Mouse (Mus musculus) lung, adult 2 months (tissue): ENCODE data around the gene Tmem151a. TPM values are rescaled to one million over a fixed set of nuclear protein-coding genes. Genes with fewer than 3 reads are reported as not detected.
"Not testable (repeated sequence)": the region's sequence is repeated elsewhere in the genome, so short reads cannot be mapped to it uniquely, and the experiment has no call there.

Experiments
- DNase-seq: peaks from one replicate; pipeline ENCODE4 v3.0.0; 2022
- H3K4me1 ChIP-seq: fragments of 200-500 bp; 2 replicates; pipeline ENCODE4 v1.6.1; 2011; ENCODE audit warnings: low read length; ENCODE audit not compliant: control insufficient read depth, insufficient read depth
- H3K4me3 ChIP-seq: fragments of 200-500 bp; replicated peaks from 2 replicates; pipeline ENCODE3; 2011; ENCODE audit warnings: low read depth, mild to moderate bottlenecking, control low read depth, low read length; ENCODE audit errors: extremely low read depth
- CTCF ChIP-seq: fragments of 200-500 bp; IDR thresholded peaks from 2 replicates; pipeline ENCODE4 v1.5.1; 2011; ENCODE audit warnings: mild to moderate bottlenecking, low read length, control low read depth; ENCODE audit not compliant: insufficient read depth
- POLR2A ChIP-seq: fragments of 200-500 bp; IDR thresholded peaks from 2 replicates; pipeline ENCODE4 v1.6.1; 2011; ENCODE audit warnings: low read depth, mild to moderate bottlenecking, control low read depth, low read length, borderline replicate concordance; ENCODE audit errors: extremely low read depth
- WGBS: fragments of 180-500 bp; shearing (Covaris S2); methylation state at CpG from one replicate; pipeline ENCODE4 v1.1.7; 2018; 5-methylcytosine and 5-hydroxymethylcytosine counted together
- polyA plus RNA-seq: library from polyadenylated mRNA; depleted of rRNA; stranded (reverse); fragments of >200 nt; gene quantifications from 2 replicates; pipeline ENCODE4 v1.2.3, GENCODE M21; 2012

Tmem151a gene
- polyA plus RNA-seq, 1 experiment, result 10.7 TPM

DNA sequence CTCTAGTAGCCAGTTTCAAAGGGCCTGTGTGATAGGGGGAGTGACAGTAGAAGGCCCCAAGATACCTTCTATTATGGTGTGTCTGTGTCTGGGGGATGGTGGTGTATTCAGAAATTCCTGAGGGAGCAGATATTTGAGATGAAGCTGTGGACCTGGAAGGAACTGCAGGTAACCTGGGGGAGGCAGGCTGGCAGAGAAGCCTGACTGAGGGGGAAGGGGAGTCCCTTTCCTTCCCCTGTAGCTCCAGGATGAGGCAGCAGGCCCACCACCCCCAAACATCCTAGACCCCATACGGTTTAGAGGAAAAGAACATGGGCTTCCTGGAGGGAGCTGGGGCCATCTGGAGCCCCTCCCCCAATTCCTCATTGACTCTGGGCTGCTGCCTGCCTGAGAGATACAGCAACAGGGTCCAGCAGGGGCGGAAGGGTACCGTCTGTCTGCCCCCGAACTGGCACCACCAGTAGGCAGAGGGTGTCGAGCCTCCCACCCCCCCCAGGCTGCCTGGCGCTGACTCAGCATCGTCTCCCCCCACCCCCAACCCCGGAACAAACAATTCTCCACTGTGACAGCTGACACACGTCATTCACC lies 10.7 kb upstream of the Tmem151a start:
- Histone ChIP-seq H3K4me1 (peaks cover 6% of the 10 kb centered on the region), H3K4me3 (no peak overlapping the region)
- DNase-seq, result no peak
- TF ChIP-seq POLR2A (no peak), CTCF (no peak)
- 9% methylated on average over 9 of the region's 9 CpGs for whole genome bisulfite sequencing

DNA sequence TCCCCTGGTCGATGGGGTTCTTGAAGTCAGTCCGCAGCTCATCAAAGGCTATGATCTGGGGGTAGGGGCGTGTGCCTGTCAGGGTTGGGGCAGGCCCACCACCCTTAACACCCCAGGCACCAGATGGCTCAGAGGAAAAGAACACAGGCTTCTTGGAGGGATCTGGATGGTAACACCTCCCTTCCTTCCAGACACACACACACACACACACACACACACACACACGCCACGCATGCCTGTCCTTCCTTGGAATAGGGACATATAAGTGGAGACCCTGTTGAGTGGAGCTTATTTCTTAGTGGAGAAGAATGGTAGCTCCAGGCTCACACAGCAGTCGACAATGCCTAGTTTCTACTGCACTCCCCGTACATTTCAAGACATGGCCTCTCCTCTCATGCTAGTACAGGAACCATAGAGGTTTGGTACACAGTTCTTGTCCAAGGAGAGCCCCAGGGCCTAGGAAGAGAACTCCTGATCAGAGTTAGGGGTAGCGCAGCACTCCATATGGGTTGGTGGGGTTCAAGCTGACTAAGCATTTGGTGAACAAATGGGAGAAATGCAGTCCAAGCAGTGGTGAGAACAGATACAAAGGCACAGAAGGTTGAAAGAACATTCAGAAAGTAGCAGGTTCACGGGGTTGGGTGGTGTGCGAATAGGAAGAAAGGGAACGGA lies 9.6 kb upstream of the Tmem151a start:
- DNase-seq, result no peak
- TF ChIP-seq CTCF (no peak), POLR2A (no peak)
- WGBS, result 40% methylated on average over 11 of the region's 11 CpGs
- Histone ChIP-seq H3K4me1 (peaks cover 6% of the 10 kb centered on the region), H3K4me3 (no peak overlapping the region)

DNA sequence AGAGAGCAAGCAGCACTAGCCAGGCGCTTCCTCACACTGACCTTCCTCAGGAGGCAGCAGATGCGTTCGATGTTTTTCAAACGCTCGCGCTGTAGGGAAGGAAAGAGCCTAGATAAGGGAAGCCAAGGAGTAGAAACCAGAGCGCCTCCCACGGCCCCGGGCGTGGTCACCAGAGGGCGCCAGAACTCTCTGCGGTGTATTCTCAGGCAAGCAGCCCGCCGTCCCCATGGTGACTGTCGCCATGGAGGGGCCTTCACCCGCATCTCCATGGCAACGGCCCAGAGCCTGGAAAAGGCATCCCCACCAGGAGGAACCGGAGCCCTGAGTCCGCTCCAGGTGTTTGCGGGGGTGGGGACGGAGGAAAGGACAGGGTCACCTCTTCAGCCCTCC lies 8.9 kb upstream of the Tmem151a start:
- peak; percentile 88 for DNase-seq
- Histone ChIP-seq H3K4me1 (peaks cover 6% of the 10 kb centered on the region), H3K4me3 (no peak overlapping the region)
- WGBS, result 2% methylated on average over 21 of the region's 21 CpGs
- peak; percentile 11; the same call in 1 of the 2 replicates for TF ChIP-seq POLR2A
- TF ChIP-seq CTCF, result peak; percentile 66

DNA sequence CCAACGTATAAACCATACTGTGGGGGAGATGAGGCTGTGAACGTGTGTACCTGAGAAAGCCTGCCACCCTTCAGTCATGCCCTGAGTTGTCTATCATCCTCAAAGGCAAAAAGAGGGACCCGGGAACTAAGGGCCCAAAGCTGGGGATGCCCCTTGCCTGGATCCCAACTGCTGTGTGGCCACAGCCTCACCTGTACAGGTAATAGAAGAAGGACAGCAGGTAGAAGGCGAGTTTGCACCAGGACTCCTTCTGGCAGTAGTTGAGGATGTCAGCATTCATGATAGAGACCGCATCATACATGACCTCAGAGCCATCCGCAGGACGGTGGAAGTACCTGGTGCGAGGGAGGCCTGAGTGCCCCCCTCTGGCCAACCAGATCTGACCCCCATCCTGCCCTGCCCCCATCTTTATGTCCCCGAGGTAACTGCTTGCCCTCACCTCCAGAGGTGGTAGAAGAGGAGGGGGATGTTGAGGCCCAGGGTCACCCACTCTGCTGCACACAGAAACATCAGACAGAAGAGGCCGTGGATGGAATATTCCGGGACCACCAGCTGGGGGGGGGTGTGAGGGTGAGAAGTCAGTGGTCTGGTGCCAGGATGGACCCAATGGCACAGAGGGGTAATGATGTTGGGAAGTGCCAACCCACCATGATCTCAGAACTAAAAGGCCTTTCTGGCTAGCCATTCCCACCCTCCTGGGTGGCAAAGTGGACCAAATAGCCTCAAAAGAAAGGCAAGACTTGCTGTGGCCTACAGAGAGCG lies 8.3 kb upstream of the Tmem151a start:
- peaks cover 9% of the 10 kb centered on the region for H3K4me1 ChIP-seq
- WGBS, result 71% methylated on average over 12 of the region's 12 CpGs

DNA sequence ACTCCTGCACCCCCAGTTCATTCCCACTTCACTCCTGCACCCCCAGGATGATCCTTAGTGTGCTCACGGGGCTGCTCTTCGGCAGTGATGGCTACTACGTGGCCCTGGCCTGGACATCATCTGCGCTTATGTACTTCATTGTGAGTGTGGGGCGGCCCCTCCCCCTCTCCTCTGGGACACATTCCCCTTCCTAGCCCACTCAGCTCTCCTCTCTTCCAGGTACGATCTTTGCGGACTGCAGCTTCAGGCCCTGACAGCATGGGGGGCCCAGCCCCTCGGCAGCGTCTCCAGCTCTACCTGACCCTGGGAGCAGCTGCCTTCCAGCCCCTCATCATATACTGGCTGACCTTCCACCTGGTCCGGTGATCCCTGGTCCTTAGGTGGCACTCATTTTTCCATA lies 6.8 kb upstream of the Tmem151a start:
- 91% methylated on average over 10 of the region's 10 CpGs for WGBS
- DNase-seq, result no peak
- no peak for TF ChIP-seq CTCF
- Histone ChIP-seq H3K4me3 (no peak overlapping the region), H3K4me1 (peaks cover 6% of the 10 kb centered on the region)

More for the DNA sequence above, 8.3 kb upstream of the Tmem151a start:
- no peak for DNase-seq
- TF ChIP-seq CTCF (no peak), POLR2A (no peak)
- H3K4me3 ChIP-seq, result no peak overlapping the region

DNA sequence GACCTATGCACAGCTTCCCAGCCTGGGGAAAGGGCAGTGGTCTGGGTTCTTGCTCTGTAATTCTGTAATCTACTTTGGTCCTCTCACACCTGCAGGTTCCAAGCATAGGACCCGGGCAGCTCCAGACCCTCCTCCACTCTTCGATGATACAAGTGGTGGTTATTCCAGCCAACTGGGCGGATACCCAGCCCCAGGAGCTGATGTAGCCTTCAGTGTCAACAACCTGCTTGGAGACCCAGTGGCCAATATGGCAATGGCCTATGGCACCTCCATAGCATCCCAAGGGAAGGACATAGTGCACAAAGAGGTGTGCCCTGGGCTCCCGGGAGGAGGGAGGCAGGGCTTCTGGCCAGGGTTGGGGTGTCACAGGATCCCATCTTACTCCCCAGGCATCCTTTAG lies 4.0 kb upstream of the Tmem151a start:
- H3K4me1 ChIP-seq, result peaks cover 6% of the 10 kb centered on the region
- no peak overlapping the region for H3K4me3 ChIP-seq
- WGBS, result 90% methylated on average over 4 of the region's 4 CpGs
- TF ChIP-seq POLR2A, result no peak
- no peak for TF ChIP-seq CTCF
- no peak for DNase-seq

DNA sequence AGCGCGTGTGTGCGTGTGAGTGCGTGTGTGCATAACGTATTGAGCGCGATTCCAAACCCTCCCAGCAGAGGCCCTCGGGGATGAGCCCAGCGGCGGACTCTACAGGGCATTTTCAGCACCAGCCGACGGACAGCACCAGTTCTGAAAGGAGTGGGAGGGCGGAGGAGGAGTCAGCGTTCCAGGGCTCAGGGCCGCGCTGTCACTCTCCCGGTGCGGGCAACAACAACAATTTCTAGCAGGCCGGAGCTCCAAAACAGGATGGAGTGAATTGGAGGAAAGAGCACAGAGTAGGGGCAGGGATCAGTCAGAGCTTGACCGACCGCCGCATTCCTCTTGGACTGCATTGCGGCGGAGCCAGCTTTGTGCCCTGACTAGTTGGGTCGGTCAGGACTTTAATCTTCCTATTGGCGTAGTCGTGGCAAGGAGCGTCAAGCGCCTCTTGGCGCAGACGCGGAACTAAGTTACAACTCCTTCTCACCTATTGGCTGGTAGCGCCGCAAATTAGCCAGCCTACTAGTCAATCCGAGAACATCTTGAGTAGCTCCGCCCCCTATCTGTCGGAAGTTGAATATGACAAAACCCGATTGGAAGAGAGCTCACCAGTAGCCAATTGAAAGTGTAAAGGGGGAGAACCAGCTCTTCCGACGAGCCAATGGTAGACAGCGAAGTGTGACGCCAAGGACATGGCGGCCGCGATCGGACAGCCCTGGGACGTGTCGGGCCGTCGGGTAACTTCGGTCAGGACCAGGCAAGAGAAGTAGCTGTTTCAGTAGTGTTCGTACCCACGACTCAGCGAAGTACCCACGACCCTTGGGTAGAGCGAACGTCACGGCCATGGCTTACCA lies 2.8 kb upstream of the Tmem151a start, which contains the start of gene Yif1a:
TSS of gene Yif1a (plus strand) at position 655 of the 845 bp plus-strand sequence.
- peak; percentile 92 for DNase-seq
- Histone ChIP-seq H3K4me3 (peak within 1 kb of the TSS; percentile 99), H3K4me1 (peaks cover 5% of the 10 kb centered on the region)
- TF ChIP-seq POLR2A (peak; percentile 95), CTCF (peak; percentile 55)
- WGBS, result under 1% methylated on average over 58 of the region's 58 CpGs

DNA sequence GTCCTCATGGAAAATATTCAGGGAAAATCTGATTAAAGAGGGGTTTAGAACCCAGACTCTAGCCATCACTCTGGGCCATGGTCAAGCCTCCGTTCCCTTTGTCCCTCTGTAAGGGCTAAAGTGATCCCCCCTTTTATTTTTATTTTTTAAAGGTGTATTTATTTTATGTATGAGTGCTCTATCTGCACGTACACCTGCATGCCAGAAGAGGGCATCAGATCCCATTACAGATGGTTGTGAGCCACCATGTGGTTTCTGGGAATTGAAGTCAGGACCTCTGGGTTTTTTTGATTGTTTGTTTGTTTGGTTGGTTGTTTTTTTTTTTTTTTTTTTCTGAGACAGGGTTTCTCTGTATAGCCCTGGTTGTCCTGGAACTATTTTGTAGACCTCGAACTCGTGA lies 1.2 kb upstream of the Tmem151a start:
- not testable (repeated sequence) for DNase-seq, H3K4me1 ChIP-seq, H3K4me3 ChIP-seq
- WGBS, result 51% methylated on average over 4 of the region's 4 CpGs

DNA sequence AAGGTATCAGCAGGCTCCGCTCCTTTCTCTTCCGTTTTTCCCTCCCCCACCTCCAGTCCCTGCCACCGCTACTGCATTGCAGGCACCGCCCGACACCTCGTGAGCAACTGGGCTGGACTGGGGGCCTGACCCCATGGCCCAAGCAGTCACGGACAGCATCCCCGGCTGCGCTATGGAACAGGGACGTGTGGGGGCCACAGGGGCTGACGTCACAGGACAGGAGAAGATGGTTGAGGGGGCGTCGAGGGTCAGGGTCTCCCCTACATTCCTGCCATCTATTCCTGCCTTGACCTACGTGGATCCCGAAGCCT lies 542 bp downstream of the Tmem151a start:
- Histone ChIP-seq H3K4me1 (peaks cover 5% of the 10 kb centered on the region), H3K4me3 (peak overlapping the region; percentile 52)
- 4% methylated on average over 15 of the region's 15 CpGs for WGBS
- DNase-seq, result no peak
- TF ChIP-seq CTCF (no peak), POLR2A (no peak)
